Mouse (Mus musculus) kidney, embryonic 14.5 days (tissue): ENCODE data around the gene Ak3. TPM values are rescaled to one million over a fixed set of nuclear protein-coding genes. Genes with fewer than 3 reads are reported as not detected.
A peak's percentile ranks its signal among the peaks of the same experiment; 100 is the strongest.

ENCODE experiments used
- ATAC-seq: fragments of 200-750 bp; cut with Nextera tagmentation; 2 replicates; pipeline ENCODE4 v1.8.0; 2017; ENCODE audit warnings: moderate number of reproducible peaks, mild to moderate bottlenecking, moderate TSS enrichment, moderate library complexity; ENCODE audit not compliant: low FRiP score, low TSS enrichment
- H3K27ac ChIP-seq: fragments of 300-500 bp; sonication (generic); 2 replicates; pipeline ENCODE4 v1.5.1; 2014; ENCODE audit warnings: low read depth, mild to moderate bottlenecking, low read length, moderate library complexity, mixed read lengths
- H3K27me3 ChIP-seq: fragments of 300-500 bp; sonication (generic); 2 replicates; pipeline ENCODE4 v1.6.1; 2014; ENCODE audit warnings: mild to moderate bottlenecking, low read length; ENCODE audit not compliant: control insufficient read depth, insufficient read depth
- H3K36me3 ChIP-seq: fragments of 300-500 bp; sonication (generic); 2 replicates; pipeline ENCODE4 v1.6.1; 2014; ENCODE audit warnings: low read length, mixed read lengths; ENCODE audit not compliant: control insufficient read depth, insufficient read depth
- H3K4me1 ChIP-seq: fragments of 300-500 bp; sonication (generic); 2 replicates; pipeline ENCODE4 v1.6.1; 2014; ENCODE audit warnings: low read length, mixed read lengths; ENCODE audit not compliant: control insufficient read depth, insufficient read depth
- H3K4me2 ChIP-seq: fragments of 300-500 bp; sonication (generic); replicated peaks from 2 replicates; pipeline ENCODE4 v1.6.1; 2014; ENCODE audit warnings: low read depth, mild to moderate bottlenecking, low read length
- H3K4me3 ChIP-seq: fragments of 300-500 bp; sonication (generic); 2 replicates; pipeline ENCODE4 v1.5.1; 2014; ENCODE audit warnings: mild to moderate bottlenecking, low read length
- H3K9ac ChIP-seq: fragments of 300-500 bp; sonication (generic); 2 replicates; pipeline ENCODE4 v1.6.1; 2014; ENCODE audit warnings: low read depth, mild to moderate bottlenecking, low read length, moderate library complexity
- H3K9me3 ChIP-seq: fragments of 300-500 bp; sonication (generic); 2 replicates; pipeline ENCODE4 v1.6.1; 2016; ENCODE audit warnings: low read length; ENCODE audit not compliant: control insufficient read depth
- WGBS: fragments of 180-500 bp; shearing (Covaris S2); extraction: QIAGEN DNeasy Blood & Tissue Kit; methylation state at CpG from one replicate; pipeline ENCODE4 v1.1.7; 2014; 5-methylcytosine and 5-hydroxymethylcytosine counted together
- polyA plus RNA-seq: library from polyadenylated mRNA; unstranded; fragments of >200 nt; fragmentation: Nextera tagmentation; extraction: Ambion mirVana; gene quantifications from 2 replicates; pipeline ENCODE4 v1.2.1, GENCODE M21; 2014

The Ak3 gene
- polyA plus RNA-seq: 51.1 and 97.7 TPM in 2 replicates

GRCm38 (mm10) chr19:29047334-29048170 is at the start of gene Ak3:
Gene Ak3 (minus strand): TSS chr19:29047961.
- under 1% methylated on average over 59 of the region's 68 CpGs for WGBS
- Histone ChIP-seq H3K4me1 (no peaks in the 10 kb centered on the region), H3K4me2 (peak within 1 kb of the TSS; percentile 73), H3K9ac (peak within 1 kb of the TSS; percentile 91), H3K9me3 (no peaks in the 10 kb centered on the region), H3K36me3 (no peaks in the 10 kb centered on the region), H3K4me3 (peak within 1 kb of the TSS; percentile 88), H3K27ac (peak within 1 kb of the TSS; percentile 84), H3K27me3 (no peaks in the 10 kb centered on the region)
- peak; percentile 92 for ATAC-seq

- no peak overlapping the region for H3K27ac ChIP-seq
- H3K36me3 ChIP-seq: no peaks in the 10 kb centered on the region
- H3K4me1 ChIP-seq: no peaks in the 10 kb centered on the region
- no peak for ATAC-seq
- no peak overlapping the region for H3K4me2 ChIP-seq
- H3K9me3 ChIP-seq: no peaks in the 10 kb centered on the region
- H3K9ac ChIP-seq: no peak overlapping the region
- no peak overlapping the region for H3K4me3 ChIP-seq
- H3K27me3 ChIP-seq: no peaks in the 10 kb centered on the region
Observed at GRCm38 (mm10) chr19:29092194-29092593, 44.4 kb upstream of the Ak3 start.

GRCm38 (mm10) chr19:29088628-29089027 is 40.9 kb upstream of the Ak3 start:
- Histone ChIP-seq H3K4me1 (no peaks in the 10 kb centered on the region), H3K27me3 (no peaks in the 10 kb centered on the region), H3K27ac (no peak overlapping the region), H3K9ac (no peak overlapping the region), H3K9me3 (no peaks in the 10 kb centered on the region; the same call in 1 of the 2 replicates), H3K4me3 (no peak overlapping the region), H3K36me3 (no peaks in the 10 kb centered on the region), H3K4me2 (no peak overlapping the region)
- no peak for ATAC-seq
- 76% methylated on average over 6 of the region's 6 CpGs for WGBS

- H3K4me2 ChIP-seq: no peak overlapping the region
- H3K4me1 ChIP-seq: no peaks in the 10 kb centered on the region
- H3K9ac ChIP-seq: no peak overlapping the region
- no peak overlapping the region for H3K4me3 ChIP-seq
- 61% methylated on average over 6 of the region's 6 CpGs for WGBS
- no peaks in the 10 kb centered on the region for H3K36me3 ChIP-seq
- no peaks in the 10 kb centered on the region for H3K9me3 ChIP-seq
- H3K27ac ChIP-seq: no peak overlapping the region
- ATAC-seq: no peak
- no peaks in the 10 kb centered on the region for H3K27me3 ChIP-seq
Observed at GRCm38 (mm10) chr19:29074802-29075201, 27.0 kb upstream of the Ak3 start.

GRCm38 (mm10) chr19:29069195-29069594 is 21.4 kb upstream of the Ak3 start:
- H3K9ac ChIP-seq: no peak overlapping the region
- no peaks in the 10 kb centered on the region for H3K4me1 ChIP-seq
- no peaks in the 10 kb centered on the region for H3K27me3 ChIP-seq
- WGBS: 45% methylated on average over 5 of the region's 5 CpGs
- ATAC-seq: 0 out of 2 replicates have a peak, but pooled peaks have one; percentile 26
- H3K36me3 ChIP-seq: no peaks in the 10 kb centered on the region
- H3K4me2 ChIP-seq: no peak overlapping the region
- no peaks in the 10 kb centered on the region for H3K9me3 ChIP-seq
- H3K27ac ChIP-seq: no peak overlapping the region
- no peak overlapping the region for H3K4me3 ChIP-seq

GRCm38 (mm10) chr19:29066981-29067471 is 19.3 kb upstream of the Ak3 start:
- 20% methylated on average over 11 of the region's 11 CpGs for WGBS
- Histone ChIP-seq H3K36me3 (no peaks in the 10 kb centered on the region), H3K9ac (no peak overlapping the region), H3K27me3 (no peaks in the 10 kb centered on the region), H3K4me2 (peak overlapping the region; percentile 10; the same call in 1 of the 2 replicates), H3K4me1 (no peaks in the 10 kb centered on the region), H3K27ac (no peak overlapping the region), H3K4me3 (no peak overlapping the region), H3K9me3 (no peaks in the 10 kb centered on the region)
- peak; percentile 40; the same call in 1 of the 2 replicates for ATAC-seq

GRCm38 (mm10) chr19:29064451-29065102 is 16.8 kb upstream of the Ak3 start:
- ATAC-seq: no peak
- Histone ChIP-seq H3K4me3 (no peak overlapping the region), H3K27me3 (no peaks in the 10 kb centered on the region), H3K9me3 (no peaks in the 10 kb centered on the region), H3K27ac (no peak overlapping the region), H3K9ac (no peak overlapping the region), H3K36me3 (no peaks in the 10 kb centered on the region), H3K4me2 (no peak overlapping the region), H3K4me1 (no peaks in the 10 kb centered on the region)
- WGBS: 62% methylated on average over 9 of the region's 9 CpGs

GRCm38 (mm10) chr19:29063577-29064363 is 16.0 kb upstream of the Ak3 start:
- Histone ChIP-seq H3K36me3 (no peaks in the 10 kb centered on the region), H3K4me1 (no peaks in the 10 kb centered on the region), H3K9me3 (no peaks in the 10 kb centered on the region), H3K4me3 (no peak overlapping the region), H3K27ac (no peak overlapping the region), H3K4me2 (peak overlapping the region; percentile 34; the same call in 1 of the 2 replicates), H3K27me3 (no peaks in the 10 kb centered on the region), H3K9ac (no peak overlapping the region)
- peak; percentile 81 for ATAC-seq
- 16% methylated on average over 18 of the region's 18 CpGs for WGBS
